Mouse (Mus musculus) ZHBTc4 (cell line): ENCODE results near the gene Znhit3.
A peak's percentile ranks its signal among the peaks of the same experiment; 100 is the strongest.

Experiments used
- DNase-seq: peaks from one replicate; pipeline ENCODE4 v3.0.0-alpha.2; 2011; ENCODE audit warnings: low read depth, low spot score

The Znhit3 gene

DNA sequence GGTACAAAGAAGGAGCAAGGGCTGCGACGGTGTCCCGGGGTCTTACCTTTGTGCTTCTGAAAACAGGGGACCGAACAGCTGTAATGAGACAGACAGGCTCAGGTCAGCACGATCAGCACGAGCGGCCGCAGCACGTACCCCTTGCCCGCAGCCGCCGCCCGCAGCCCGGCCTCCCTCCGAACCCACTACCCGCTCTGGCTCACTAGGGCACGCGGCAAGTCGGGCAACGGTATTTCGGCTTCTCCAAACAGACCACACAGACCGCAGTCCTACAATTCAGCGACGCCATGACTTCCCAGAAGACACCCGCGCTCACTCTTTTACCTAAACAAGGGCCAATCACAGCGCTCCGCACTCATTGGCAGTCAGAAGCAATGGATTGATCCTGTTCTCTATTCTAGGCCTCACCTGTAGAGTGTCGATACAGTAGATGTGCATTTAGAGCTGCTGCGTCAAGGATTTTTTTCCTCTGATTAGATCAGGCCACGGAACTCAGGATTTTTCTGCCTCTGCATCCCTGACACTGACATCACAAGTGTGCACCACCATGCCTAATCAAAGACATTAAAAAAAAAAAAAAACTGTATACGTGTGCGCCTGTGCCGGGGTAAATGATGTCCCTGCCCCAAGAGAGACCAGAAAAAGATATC lies at the start of gene Znhit3:
Gene Znhit3 (minus strand): TSS at position 314 of the 650 bp plus-strand sequence.
- DNase-seq = peak; percentile 92

DNA sequence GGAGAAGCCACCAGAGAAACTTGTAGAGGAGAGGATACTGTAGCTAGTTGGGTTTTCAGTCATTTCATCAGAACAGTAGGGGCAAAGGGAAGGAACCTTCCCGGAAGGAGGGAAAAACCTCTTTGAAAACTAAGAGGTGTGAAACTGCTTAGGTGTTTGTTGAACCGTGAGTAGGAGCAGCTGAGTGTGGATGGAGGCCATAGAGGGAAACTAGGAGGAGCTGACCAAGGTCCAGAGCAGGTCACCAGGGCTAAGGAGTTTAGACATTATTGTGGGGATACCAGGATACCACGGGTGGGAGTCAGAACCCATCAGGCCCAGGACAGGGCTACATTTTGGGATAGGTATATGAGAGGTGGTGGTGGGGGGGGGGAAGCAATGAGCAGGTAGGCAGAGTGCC lies 47.4 kb upstream of the Znhit3 start:
- DNase-seq = no peak

DNA sequence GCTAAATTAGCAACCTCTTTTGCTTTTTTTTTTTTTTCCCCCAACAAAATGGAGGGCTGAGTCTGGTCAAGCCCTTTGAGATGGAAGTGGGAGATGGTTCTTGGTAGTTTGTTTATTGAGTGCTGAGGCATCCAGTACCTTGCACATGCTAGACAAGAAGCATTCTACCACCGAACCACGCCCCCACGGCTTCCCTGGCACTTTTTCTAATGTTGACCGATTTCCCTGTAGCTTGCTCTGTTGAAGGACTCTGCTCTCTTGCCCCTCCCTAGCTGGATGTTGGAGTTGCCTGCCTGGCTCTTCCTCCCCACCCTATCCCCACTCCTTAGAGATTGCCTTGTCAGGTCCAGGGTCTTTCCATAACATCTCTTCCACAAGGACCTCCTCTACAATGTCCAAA lies 46.4 kb upstream of the Znhit3 start:
- DNase-seq = no peak

DNA sequence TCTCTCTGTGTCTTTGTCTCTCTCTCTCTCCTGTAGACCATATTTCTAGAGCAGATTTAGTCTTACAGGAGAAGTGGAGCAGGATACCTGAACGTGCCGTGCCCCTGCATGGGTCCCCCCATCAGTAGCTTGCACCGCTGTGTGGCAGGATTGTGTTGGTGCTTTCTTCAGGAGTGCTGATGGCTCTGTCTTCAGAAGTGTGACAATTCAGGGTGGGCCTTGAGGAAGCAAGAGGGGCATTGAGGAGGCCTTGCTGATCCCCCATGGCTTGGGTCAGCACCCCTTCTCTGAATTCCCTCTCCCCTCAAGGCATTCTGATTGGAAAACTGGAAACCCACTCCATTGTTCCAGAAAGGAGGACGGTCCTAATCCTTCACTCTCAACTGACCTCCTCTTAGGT lies 45.4 kb upstream of the Znhit3 start:
- DNase-seq = no peak

DNA sequence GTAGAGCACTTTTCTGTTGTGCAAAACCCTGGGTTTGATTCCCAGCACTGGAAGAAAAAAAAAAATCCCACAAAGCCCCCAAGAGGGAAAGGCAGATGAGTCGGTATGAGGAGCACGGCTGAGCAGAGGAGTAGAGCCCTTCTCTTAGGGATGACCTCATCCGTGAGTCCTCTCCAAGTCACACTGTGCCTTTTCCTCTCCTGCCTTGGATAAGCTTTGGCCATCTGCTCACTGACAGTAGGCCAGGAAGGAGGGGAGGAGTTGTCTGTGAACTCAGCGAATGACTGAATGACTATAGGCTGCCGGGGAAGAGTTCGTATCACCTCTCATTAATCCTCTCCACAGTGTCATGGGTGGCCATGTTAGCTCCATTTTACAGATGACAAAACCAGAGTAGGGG lies 44.6 kb upstream of the Znhit3 start:
- no peak for DNase-seq

DNA sequence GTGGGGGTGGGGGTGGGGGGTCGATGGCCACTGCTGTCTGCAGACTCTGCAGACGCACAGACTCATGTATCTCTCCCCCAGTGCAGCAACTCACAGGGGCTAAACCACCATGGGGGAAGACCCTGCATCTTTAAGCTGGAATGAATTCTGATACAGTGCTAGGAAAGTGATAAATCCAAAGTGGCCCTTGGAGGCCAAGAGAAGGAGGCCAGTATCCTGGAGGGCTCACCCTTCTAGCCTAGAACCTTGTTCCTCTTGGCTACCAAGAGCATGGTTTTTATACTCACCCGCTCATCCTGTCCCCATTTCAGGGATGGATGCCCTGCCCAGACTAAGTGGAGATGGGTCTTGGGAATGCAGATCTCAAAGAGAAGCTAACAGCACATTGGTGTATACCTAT lies 44.1 kb upstream of the Znhit3 start:
- DNase-seq = no peak

DNA sequence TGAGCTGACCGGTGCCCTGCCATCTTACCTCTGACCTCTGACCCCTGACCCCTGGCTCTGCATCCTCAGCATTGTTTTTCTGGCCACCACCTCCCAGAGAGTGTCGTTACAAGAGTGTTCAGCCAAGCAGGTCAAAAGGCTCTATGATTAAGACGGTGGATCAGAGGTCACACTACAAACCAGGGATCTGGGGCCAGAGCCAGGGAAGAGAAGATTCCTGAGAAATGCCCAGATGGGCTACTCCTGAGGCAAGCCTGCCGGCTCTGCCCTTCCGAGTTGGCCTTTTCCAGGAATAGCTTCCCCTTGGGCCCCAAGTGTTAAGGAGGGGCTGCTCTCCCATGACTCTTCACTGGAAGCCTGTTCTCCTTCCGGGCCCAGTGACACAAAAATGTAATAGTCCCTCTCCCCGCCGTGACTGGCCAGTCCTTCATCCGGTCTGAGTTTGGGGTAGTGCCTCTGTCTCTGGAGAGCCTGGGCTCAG lies 43.6 kb upstream of the Znhit3 start:
- no peak for DNase-seq

DNA sequence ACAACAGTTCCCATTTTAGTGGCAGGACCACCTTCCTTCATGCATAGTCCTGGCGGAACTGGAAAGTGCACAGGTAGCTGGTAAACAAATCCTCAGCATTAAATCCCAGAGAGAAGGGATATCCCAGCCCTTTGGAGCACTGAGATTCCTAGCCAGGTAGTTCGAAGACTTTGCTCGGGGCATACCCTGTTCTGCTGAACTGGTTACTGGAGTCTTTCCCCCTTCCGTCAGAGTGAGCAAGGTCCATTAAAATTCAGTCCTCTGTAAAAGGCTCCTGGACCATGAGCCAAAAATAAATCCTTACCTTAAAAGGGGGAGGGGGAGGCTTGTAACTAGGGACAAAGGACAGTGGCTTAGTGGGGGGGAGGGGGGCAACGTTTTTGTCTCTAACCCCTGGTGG lies 43.0 kb upstream of the Znhit3 start:
- no peak for DNase-seq

DNA sequence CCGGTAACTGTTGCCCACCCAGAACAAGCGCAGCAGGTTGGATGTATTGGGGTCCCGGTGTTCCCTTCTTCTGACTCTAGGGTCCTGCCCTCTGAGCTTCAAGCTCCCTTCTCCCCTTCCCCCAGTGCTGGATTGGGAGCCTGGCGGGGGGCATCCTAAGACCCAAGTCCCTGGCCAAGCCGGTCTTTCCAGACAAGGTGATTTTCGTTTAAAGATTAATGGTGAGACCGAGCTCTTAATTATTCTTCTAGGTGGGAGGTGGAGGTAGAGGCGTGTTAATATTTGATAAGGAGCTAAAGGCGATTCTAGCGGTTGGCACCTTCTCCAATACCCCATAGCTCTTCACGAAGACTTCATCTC lies 42.1 kb upstream of the Znhit3 start:
- no peak for DNase-seq

DNA sequence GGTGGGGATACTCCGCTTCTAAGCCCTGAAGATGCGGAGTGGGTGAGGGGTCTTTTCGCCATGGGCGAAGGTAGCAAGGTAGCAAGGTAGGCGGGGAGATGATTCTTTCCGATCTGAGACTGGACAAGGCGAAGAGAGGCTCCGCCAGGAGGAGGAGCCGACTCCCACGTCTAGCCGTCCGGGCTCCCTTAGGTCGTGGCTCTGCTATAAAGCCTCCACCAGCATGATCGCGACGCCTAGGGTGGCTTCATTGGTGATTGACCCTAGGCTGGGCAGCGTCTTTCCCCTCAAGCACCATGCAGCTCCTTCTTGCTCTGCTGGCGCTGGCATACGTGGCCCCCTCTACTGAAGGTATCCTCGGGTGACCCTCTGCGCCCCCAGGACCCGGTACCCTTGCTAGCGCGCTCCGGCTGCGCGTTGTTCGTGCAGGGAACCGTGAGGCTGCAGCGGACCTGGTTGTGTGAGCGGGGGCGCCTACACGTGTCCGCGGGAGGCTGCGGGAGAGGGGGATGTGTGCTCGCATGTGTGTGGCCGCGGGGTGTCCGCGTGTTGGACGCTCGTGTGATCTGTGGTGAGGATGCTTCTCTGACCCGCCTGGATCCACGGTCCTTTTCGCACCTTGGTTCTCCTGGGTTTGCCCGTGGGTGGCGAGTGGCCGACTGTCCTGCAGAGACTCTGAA lies 41.6 kb upstream of the Znhit3 start, which contains the start of gene Car4:
Gene Car4 (plus strand): TSS at position 196 of the 680 bp plus-strand sequence.
- peak; percentile 63 for DNase-seq

DNA sequence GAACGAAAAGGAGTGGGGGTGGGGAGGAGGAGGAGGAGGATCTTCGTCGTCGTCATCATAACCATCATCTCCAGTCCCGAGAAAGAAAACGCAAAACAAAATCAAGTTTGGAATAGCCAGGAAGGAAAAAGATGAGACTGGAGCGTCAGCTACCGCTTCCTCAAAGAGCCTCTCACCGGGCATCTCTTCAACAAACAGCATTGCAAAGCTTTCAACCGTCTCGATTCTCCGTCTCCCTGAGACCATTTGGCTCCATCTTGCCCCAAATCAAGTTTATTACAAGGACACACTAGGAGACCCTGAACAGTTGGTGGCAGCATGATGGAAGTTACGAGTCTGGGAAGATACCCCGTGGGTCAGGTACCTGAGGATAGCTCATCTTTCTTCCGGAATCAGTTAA lies 41.0 kb upstream of the Znhit3 start:
- no peak for DNase-seq

DNA sequence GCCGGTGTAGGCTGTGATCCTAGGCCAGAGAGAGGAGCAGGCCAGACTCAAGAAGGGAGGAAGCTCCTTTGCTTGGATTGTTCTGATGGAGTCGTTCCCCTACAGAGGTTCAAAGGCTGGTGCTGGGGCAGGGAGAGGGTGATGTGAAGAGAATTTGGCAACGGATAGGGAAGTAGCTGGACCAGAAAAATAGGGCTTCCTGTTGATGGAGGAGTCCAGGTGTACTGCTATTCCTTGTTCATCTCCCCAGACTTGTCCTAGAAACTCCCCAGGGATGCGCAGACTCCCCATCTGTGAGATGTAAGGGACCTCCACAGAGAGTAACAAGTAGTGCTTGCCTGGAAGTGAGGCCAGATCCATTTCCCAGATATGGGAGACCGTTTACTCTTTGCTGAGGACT lies 40.2 kb upstream of the Znhit3 start:
- DNase-seq = no peak

DNA sequence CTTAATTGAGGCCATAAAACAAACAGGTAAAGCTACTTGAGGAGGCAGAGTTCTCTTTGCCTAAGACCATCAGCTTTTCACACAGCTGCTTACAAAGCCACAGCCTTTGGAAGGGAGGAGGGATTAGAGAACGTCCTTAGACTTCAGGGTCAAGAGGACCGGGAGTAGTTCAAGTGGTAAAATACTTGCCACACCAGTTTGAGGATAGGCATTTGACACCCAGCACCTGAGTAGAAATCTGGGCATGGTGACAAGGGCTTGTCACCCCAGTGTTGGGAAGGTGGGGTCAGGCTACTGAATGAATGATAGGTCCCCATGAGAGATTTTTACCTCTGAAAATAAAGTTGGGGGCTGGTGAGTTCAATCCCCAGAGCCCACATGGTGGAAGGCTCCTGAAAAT lies 36.4 kb upstream of the Znhit3 start:
- DNase-seq = no peak

DNA sequence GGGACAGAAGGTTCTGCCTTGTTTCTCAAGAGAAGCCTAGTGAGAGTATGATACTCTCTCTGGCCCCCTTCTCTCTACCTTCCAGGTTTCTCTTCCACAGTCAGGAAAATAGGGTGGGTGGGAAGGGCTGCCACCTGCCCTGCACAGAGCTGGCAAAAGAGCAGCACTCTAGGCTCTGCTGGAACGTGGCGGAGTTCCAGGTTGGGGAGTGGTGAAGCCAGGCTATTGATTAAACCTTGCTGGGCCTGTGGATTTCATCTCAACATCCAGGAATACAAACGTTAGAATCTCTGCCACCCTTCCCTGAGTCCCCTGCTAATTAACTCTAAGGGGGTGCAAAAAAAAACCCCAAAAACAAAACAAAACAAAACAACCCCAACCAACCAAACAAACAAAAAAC lies 32.4 kb upstream of the Znhit3 start:
- no peak for DNase-seq

DNA sequence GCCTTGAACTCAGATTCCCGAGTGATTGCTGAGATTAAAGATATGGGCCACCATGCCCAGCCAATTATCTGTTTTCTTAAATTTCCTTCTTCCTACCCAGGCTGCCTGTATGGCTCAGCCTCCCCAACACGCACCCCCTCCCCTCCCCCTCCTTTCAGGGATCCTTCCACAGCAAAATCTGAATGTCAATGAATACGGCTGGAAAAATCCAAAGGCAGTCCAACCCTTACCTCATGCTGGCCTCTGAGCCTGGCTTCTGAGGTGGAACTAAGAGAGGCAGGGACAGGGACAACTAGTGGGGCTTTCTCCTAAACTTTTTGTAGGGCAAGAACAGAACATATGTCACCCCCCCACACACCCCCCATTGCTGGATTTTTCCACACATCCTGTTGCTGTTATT lies 31.9 kb upstream of the Znhit3 start:
- peak; percentile 21 for DNase-seq

DNA sequence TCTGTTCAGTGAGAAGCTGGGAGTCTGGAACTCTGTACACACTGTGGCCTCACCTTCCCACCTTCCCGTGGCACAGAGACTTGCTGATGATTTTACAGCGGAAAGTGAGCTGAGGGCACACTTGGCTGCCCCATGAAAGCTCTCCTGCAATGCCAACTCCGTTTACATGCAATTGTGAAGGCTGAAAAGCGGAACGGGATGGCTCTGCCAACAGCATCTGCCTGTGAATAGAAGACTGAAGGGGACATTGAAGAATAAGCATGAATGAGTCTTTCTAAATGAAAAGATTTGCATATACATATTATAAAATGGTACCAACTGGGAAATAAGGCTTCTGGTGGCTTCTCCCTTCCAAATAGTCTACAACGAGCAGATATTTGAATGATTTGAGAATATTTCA lies 31.0 kb upstream of the Znhit3 start:
- no peak for DNase-seq

DNA sequence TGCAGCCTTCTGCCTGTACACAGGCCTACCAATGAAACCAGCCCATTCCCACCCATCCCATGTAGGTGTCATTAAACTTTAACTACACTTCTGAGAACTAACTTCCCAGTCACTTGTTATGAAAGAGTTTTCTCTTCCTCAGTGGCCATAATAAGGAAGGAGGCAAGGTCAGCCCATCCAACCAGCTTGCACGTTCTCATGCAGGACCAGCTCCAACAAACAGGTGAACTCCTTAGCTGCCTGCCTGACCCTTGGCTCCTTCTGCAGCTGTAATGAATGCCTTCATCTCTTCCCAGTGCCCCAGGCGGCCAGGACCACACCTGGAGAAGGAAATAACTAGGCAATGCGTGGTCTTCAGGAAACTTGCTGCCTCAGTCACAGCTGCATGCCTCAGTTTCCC lies 29.7 kb upstream of the Znhit3 start:
- DNase-seq = no peak

DNA sequence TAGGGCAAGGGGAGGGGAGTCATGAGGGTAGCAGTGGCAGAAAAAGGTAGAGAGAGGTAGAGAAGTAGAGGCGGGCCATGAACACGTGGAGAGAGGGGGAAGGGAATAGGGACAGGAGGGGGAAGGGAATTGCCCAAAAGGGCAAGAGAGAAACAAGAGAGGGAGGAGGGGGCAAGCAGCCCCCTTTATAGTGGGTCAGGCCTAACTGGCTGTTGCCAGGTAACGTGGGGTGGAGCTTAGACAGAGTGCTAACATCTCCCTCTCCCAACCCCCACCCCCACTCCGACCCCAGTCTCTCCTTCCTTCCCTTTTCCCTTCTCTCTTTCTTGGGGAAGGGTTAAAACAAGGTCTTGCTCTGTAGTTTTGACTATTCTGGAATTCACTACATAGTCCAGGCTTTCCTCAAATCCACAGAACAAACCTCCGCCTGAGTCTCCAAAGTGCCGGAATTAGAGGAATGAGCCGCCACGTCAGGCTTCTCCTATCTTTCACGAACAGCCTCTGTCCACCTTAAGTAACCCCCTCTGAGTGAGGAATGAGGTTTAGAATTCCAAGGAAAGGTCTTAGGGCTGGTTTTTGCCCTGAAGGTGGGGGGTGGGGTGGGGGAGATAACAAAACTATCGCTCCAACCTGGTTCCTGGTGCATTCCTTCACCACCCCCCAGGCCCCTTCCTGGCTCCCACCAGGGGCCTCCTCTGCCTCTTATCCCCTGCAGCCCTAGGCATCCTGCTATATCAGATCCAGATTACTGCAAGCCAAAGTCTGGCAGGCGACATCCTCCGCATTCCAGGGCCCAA lies 28.7 kb upstream of the Znhit3 start:
- DNase-seq = no peak

DNA sequence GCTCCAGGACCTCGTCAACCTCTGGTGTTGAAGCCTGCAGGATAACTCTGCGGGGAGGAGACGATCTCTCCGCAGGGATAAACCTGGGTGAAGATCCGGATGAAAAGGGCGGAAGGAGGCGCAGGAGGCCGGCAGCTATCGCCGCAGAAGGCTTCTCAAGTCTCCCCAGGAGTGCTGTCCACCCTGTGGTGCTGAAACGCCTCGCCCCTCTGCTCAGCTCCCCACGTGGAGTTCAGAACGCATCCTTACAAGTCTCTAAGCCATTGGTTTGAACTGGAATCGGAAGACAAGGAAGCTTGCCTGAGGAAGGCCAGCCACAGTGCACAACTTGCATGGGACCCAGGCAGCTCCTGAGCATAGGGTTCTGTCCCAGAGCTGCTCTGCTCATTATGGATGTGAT lies 27.8 kb upstream of the Znhit3 start:
- DNase-seq = peak; percentile 88

DNA sequence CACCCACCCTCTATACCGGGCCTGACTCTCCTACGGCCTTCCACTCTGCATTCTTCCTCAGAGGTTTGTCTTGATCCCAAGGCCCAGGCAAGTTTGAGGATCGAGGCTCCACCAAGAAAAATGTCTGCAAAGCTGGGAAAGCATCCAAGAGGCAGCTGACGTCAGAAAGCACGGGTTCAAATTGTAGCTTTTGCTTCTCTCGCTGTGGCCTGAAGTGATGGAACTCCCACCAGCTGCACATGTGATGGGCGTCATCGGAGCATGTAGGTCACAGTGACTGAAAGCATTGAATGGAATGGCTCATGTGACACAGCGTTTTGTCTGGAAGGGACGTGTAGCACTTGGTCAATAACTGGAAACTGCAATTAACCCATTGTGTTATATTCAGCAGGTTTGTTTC lies 24.0 kb upstream of the Znhit3 start:
- DNase-seq = no peak

DNA sequence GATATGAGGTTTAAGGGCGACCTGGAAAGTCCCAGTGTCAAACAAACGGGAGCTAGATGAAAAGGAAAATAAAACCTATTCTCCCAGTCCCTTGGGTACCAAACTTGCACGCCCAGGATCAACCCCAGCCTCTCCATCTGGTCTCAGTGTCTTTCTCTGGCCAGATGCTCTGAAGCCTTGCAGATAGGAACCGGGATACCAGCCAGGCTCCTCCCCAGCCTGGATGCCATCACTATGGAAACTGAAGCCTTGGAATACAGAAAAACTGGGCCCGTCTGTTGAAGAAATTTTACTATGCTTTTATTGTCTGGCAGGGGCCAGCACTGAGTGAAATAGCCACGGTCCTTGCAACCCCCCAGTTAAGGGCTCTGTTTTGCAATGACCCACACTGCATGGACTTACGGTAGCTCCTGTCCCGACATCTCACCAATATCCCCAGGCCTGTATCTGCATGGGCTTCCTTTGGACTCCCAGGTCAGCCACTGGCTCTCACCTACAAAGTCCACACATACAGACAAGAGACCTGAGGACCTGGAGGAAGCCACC lies 23.4 kb upstream of the Znhit3 start:
- no peak for DNase-seq

DNA sequence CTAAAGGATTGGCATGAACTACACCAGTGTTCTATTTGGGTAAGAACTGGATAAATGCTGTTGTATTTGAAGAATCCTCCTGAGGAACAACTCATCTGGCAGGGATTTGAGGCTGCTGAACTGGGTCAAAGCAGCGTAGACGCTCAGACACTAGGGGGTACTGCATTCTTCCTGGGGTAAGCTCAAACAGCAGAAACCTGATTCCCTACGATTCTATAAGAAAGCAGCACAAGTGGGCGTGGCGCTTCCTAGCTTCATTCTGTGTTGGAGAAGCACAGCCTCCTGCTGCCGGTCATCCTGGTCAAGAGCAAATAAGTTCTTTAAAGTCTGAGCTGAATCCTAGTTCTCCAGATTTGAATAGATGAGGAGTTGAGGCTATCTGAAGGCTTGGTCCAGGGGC lies 16.1 kb upstream of the Znhit3 start:
- no peak for DNase-seq
